Mouse (Mus musculus): ENCODE measurements around the gene Cphx2.
"Not testable (repeated sequence)": the region's sequence is repeated elsewhere in the genome, so short reads cannot be mapped to it uniquely, and the experiment has no call there.

DNA sequence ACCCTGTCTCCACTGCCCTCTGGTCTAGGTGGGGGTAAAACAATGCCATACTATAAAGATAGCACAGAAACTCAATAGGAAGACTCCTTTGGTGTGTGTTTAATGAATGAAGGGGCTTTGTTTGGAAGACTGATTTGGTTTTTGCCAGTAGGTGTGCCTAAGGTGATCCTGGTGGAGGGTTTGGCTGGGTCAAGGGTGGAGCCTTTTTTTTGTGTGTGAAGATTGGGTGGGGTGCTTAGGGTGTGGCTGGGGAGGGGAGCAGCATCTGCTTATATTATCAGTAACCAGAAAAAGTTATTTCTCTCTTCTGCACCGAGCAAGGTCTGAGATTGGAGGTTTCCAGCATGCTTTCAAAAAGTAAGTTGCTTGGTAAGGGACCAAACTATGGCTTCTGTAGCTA lies 681 bp downstream of the Cphx2 start, which contains the start of gene Cphx3:
- not testable (repeated sequence) for TF ChIP-seq TCF12 (IDR thresholded peaks at IDR 0.05; ENCODE audit: insufficient read depth, poor library complexity, severe bottlenecking); MYOG (IDR thresholded peaks at IDR 0.05; ENCODE audit: control insufficient read depth in 1 of 3, insufficient read depth in 1 of 3, insufficient read length in 2 of 3, low read depth in 2 of 3); USF1 (IDR thresholded peaks at IDR 0.05; ENCODE audit: low read depth)
